Mouse (Mus musculus) liver, embryonic 16.5 days (tissue): Measurements from ENCODE around the gene Ush1c. TPM values are rescaled to one million over a fixed set of nuclear protein-coding genes. Genes with fewer than 3 reads are reported as not detected.

Source experiments
- ATAC-seq: fragments of 200-750 bp; cut with Nextera tagmentation; 2 replicates; pipeline ENCODE4 v1.8.0; 2017; ENCODE audit warnings: low read depth, mild to moderate bottlenecking, moderate number of reproducible peaks, moderate library complexity
- H3K27ac ChIP-seq: fragments of 300-500 bp; sonication (generic); 2 replicates; pipeline ENCODE4 v1.5.1; 2014; ENCODE audit warnings: mild to moderate bottlenecking, low read length
- H3K27me3 ChIP-seq: fragments of 300-500 bp; sonication (generic); 2 replicates; pipeline ENCODE4 v1.6.1; 2014; ENCODE audit warnings: low read depth, low read length, mixed read lengths; ENCODE audit not compliant: control insufficient read depth, insufficient read depth
- H3K36me3 ChIP-seq: fragments of 300-500 bp; sonication (generic); 2 replicates; pipeline ENCODE4 v1.6.1; 2014; ENCODE audit warnings: mild to moderate bottlenecking; ENCODE audit not compliant: control insufficient read depth, insufficient read depth
- H3K4me1 ChIP-seq: fragments of 300-500 bp; sonication (generic); 2 replicates; pipeline ENCODE4 v1.6.1; 2014; ENCODE audit warnings: low read depth, low read length, mixed read lengths; ENCODE audit not compliant: control insufficient read depth
- H3K4me2 ChIP-seq: fragments of 300-500 bp; sonication (generic); 2 replicates; pipeline ENCODE4 v1.6.1; 2014; ENCODE audit warnings: low read depth, low read length, mixed read lengths
- H3K4me3 ChIP-seq: fragments of 300-500 bp; sonication (generic); 2 replicates; pipeline ENCODE4 v1.5.1; 2014; ENCODE audit warnings: low read depth, mild to moderate bottlenecking, low read length
- H3K9ac ChIP-seq: fragments of 300-500 bp; sonication (generic); 2 replicates; pipeline ENCODE4 v1.6.1; 2014; ENCODE audit warnings: low read depth, low read length
- H3K9me3 ChIP-seq: fragments of 300-500 bp; sonication (generic); replicated peaks from 2 replicates; pipeline ENCODE4 v1.6.1; 2016; ENCODE audit warnings: low read length; ENCODE audit not compliant: control insufficient read depth
- WGBS: fragments of 180-500 bp; shearing (Covaris S2); extraction: QIAGEN DNeasy Blood & Tissue Kit; methylation state at CpG from one replicate; pipeline ENCODE4 v1.1.7; 2014; ENCODE audit not compliant: insufficient replicate concordance; 5-methylcytosine and 5-hydroxymethylcytosine counted together
- polyA plus RNA-seq: library from polyadenylated mRNA; unstranded; fragments of >200 nt; fragmentation: Nextera tagmentation; extraction: Ambion mirVana; gene quantifications from 2 replicates; pipeline ENCODE4 v1.2.1, GENCODE M21; 2015

The Ush1c gene
- polyA plus RNA-seq, 1 experiment from 2014 or later, result 0.63 TPM

DNA sequence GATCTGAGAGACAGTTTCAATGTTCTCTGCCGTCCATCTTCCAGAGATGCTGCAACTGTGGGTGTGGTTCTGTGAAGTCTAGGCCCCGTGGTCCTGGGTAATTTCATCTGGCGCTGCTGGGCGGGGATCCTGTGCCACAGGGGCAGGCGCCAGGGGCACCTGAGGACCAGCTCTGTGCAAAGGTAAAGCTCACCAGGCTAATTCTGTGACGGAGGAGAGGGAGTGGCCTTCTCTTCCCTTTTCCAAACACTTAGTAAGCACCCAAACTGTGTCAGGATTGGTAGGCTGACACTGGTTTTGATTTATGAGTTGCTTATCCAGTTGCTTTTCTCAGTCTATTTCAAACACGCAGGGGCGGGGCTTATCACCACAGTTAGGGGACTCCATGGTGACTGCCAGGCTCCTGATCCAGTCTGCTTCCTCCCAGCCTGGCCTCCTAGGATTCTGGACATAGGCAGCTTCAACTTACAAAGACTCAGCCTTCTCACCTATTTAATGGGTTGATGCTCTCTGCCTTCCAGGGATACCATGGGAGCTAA lies 17.6 kb downstream of the Ush1c start:
- no peaks in the 10 kb centered on the region for H3K27me3 ChIP-seq
- no peaks in the 10 kb centered on the region for H3K4me1 ChIP-seq
- H3K9ac ChIP-seq, result no peak overlapping the region
- H3K4me3 ChIP-seq, result no peak overlapping the region
- 53% methylated on average over 8 of the region's 8 CpGs for WGBS
- no peak overlapping the region for H3K27ac ChIP-seq
- H3K36me3 ChIP-seq, result no peaks in the 10 kb centered on the region
- H3K4me2 ChIP-seq, result no peak overlapping the region
- ATAC-seq, result no peak
- no peaks in the 10 kb centered on the region for H3K9me3 ChIP-seq

DNA sequence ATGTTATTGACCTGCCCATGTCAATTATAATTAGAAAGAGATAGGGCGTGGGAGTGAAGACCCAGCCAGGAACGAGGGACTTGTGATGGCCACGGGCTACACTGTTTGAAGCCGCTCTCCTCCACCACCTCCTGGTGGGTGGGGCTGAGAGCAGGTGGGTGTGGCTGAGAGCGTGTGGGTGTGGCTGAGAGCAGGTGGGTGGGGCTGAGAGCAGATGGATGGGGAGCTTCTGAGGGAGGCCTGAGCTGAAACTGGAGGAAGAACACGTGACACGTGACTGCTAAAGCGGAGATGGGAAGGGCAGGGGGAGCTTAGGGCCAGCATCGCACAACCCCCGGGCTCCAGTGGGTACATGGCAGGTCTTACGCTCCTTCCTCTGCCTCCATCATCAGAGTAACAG lies 19.9 kb downstream of the Ush1c start:
- no peak overlapping the region for H3K27ac ChIP-seq
- H3K4me2 ChIP-seq, result no peak overlapping the region
- WGBS, result 12% methylated on average over 11 of the region's 11 CpGs
- H3K9me3 ChIP-seq, result no peaks in the 10 kb centered on the region
- no peak overlapping the region for H3K9ac ChIP-seq
- no peaks in the 10 kb centered on the region for H3K27me3 ChIP-seq
- H3K4me3 ChIP-seq, result no peak overlapping the region
- no peaks in the 10 kb centered on the region for H3K36me3 ChIP-seq
- ATAC-seq, result peak; percentile 43; the same call in 1 of the 2 replicates
- H3K4me1 ChIP-seq, result no peaks in the 10 kb centered on the region

DNA sequence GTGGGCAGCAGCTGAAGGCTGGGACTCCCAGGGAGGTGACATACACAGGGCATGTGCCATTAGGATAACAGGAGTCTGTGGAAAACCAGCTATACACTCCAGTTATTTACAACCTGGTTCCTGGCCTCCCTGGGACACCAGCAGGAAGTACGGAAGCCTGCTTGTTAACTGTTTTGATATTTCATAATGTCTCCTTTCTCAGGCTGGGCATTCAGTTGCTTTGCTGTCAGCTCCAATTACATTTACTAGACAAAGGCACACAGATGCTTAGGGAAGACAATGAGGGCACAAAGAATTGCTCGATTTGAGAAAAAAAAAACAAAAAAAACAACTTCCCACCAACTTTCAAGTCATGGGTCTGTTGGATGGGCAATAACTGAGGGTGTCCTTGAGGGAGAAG lies 21.8 kb downstream of the Ush1c start:
- 45% methylated on average over 2 of the region's 2 CpGs for WGBS
- no peak overlapping the region for H3K4me3 ChIP-seq
- no peaks in the 10 kb centered on the region for H3K9me3 ChIP-seq
- ATAC-seq, result no peak
- no peaks in the 10 kb centered on the region for H3K27me3 ChIP-seq
- no peak overlapping the region for H3K27ac ChIP-seq
- no peak overlapping the region for H3K4me2 ChIP-seq
- no peaks in the 10 kb centered on the region for H3K36me3 ChIP-seq
- no peaks in the 10 kb centered on the region for H3K4me1 ChIP-seq
- no peak overlapping the region for H3K9ac ChIP-seq

DNA sequence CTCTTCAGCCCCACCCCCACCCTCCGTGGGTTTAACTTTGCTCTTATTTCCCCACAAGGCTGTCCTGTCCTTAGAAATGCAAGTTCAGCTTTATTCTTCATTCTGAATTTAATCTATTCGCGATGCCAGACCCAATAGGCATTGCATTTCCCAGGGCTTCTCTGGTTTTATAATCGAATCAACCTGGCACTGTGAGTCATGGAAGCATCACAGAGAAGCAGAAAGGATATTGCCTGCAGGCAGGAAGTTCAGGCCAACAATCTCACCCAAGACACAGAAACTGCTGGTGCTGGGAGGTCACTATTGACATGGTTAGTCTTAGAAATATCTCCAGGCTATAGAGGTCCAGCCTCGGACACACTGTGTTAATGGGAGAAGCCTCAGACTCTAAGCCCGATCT lies 28.0 kb downstream of the Ush1c start:
- no peak overlapping the region for H3K27ac ChIP-seq
- H3K4me1 ChIP-seq, result no peaks in the 10 kb centered on the region
- H3K9me3 ChIP-seq, result no peaks in the 10 kb centered on the region
- no peak overlapping the region for H3K4me3 ChIP-seq
- 63% methylated on average over 6 of the region's 6 CpGs for WGBS
- ATAC-seq, result no peak
- H3K4me2 ChIP-seq, result no peak overlapping the region
- H3K27me3 ChIP-seq, result no peaks in the 10 kb centered on the region
- no peak overlapping the region for H3K9ac ChIP-seq
- H3K36me3 ChIP-seq, result no peaks in the 10 kb centered on the region

DNA sequence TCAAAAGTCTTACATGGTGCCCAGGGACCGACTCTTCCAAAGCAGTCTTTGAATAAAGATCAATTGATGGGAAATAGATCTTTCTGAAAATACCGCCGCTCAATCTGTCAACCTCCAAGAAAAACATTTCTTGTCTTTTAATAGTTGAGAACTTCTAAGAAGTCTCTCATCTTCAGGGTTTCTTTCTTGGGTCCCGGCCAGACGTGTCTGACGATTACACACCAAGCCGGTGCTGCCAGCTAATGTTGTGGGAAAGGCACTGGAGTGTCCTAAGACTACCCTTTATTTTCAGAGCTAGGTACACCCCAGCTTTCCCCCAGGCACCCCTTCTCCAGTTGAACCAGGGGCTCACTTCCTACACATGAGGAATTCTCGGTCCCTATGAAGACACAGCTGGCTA lies 30.2 kb downstream of the Ush1c start:
- WGBS, result 68% methylated on average over 8 of the region's 8 CpGs
- no peaks in the 10 kb centered on the region for H3K27me3 ChIP-seq
- H3K27ac ChIP-seq, result no peak overlapping the region
- no peaks in the 10 kb centered on the region for H3K9me3 ChIP-seq
- no peaks in the 10 kb centered on the region for H3K36me3 ChIP-seq
- no peak overlapping the region for H3K4me2 ChIP-seq
- H3K4me1 ChIP-seq, result no peaks in the 10 kb centered on the region
- H3K4me3 ChIP-seq, result no peak overlapping the region
- ATAC-seq, result no peak
- H3K9ac ChIP-seq, result no peak overlapping the region

DNA sequence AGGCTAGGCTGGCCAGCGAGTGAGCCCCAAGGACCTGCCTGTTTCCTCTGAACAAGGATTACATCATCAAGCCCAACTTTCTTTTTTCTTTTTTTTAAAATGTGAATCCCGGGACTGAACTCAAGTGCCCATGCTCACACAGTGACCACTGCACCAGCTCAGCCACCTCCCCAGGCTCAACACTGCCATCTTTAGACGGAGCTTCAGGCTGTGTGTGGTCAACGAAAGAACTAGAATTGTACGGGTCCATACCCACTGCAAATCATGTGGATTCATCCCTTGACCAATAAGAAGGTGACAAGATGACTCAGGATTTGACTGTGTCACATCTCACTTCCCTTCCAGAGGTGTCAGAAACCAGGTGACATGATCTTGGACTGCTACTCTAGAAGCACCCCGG lies 33.5 kb downstream of the Ush1c start:
- no peaks in the 10 kb centered on the region for H3K4me1 ChIP-seq
- ATAC-seq, result no peak
- H3K36me3 ChIP-seq, result no peaks in the 10 kb centered on the region
- H3K9ac ChIP-seq, result no peak overlapping the region
- WGBS, result 54% methylated on average over 6 of the region's 6 CpGs
- no peak overlapping the region for H3K27ac ChIP-seq
- no peaks in the 10 kb centered on the region for H3K27me3 ChIP-seq
- H3K4me2 ChIP-seq, result no peak overlapping the region
- H3K4me3 ChIP-seq, result no peak overlapping the region
- no peaks in the 10 kb centered on the region for H3K9me3 ChIP-seq

DNA sequence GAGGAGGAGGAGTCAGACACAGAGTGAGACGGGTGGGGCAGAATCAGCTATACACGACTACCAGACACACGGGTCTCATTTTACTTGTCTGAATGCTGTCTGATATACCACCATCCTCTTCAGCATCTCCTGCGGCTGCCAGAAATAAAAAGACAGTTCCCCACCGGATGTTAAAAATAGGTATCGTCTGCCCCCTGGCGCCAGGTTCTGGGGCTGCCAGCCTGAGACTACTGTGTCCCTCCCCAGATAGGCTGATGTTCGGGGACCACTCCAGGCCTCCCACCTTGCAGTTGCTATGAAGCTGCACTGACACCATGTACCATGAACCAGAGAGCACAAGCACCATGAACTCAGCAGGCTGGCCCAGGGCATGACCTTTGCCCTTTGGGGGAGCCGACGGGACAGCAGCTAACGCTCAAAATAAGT lies 34.2 kb downstream of the Ush1c start:
- ATAC-seq, result no peak
- 38% methylated on average over 11 of the region's 11 CpGs for WGBS
- H3K27me3 ChIP-seq, result no peaks in the 10 kb centered on the region

DNA sequence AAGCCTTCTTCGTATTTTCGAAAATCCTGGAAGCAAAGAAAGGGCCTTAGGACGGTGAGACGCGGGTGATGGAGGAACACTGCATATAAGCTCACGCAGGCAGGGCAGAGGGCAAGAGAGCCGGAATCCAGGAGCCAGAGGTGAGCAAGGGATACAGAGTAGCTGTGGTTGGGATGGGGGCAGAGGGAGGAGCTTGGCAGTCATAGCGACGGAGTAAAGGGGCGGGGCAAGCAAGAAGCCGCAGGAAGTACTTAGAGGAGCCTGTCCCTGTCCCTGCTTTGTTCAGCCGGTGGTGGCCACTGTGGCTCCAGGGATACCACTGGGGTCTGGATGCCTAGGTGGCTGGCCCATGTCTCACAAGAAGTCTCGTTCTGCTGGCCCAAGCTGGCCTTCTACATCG lies 36.7 kb downstream of the Ush1c start:
- 18% methylated on average over 14 of the region's 14 CpGs for WGBS
- H3K27me3 ChIP-seq, result no peaks in the 10 kb centered on the region
- no peak overlapping the region for H3K9ac ChIP-seq
- no peak overlapping the region for H3K27ac ChIP-seq
- H3K9me3 ChIP-seq, result no peaks in the 10 kb centered on the region
- H3K4me1 ChIP-seq, result no peaks in the 10 kb centered on the region
- H3K36me3 ChIP-seq, result no peaks in the 10 kb centered on the region
- H3K4me3 ChIP-seq, result no peak overlapping the region
- no peak overlapping the region for H3K4me2 ChIP-seq
- no peak for ATAC-seq

More for the DNA sequence above, 34.2 kb downstream of the Ush1c start:
- H3K4me3 ChIP-seq, result no peak overlapping the region
- no peak overlapping the region for H3K9ac ChIP-seq
- no peaks in the 10 kb centered on the region for H3K9me3 ChIP-seq
- no peak overlapping the region for H3K27ac ChIP-seq
- H3K4me2 ChIP-seq, result no peak overlapping the region
- no peaks in the 10 kb centered on the region for H3K36me3 ChIP-seq
- H3K4me1 ChIP-seq, result no peaks in the 10 kb centered on the region

DNA sequence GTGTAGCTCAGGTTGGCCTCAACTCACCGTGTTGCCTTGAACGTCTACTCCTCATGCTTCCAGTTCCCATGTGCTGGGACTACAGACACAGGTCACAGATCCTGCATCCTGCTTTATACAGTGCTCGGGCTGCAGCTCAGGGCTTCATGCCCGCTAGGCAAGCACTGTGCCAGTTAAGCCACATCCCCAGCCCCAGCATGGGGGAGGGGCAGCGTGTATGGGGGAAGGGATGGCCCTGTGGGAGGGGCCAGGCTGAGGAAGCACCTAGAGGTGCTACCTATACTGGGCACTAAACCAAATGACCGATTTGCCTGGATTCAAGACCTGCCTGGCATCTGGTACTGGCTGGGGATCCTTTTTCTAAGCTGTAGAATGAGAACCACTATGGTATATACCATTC lies 38.3 kb downstream of the Ush1c start:
- no peak overlapping the region for H3K27ac ChIP-seq
- H3K9me3 ChIP-seq, result no peaks in the 10 kb centered on the region
- WGBS, result 50% methylated on average over 6 of the region's 6 CpGs
- no peak overlapping the region for H3K4me2 ChIP-seq
- H3K36me3 ChIP-seq, result no peaks in the 10 kb centered on the region
- no peaks in the 10 kb centered on the region for H3K4me1 ChIP-seq
- no peak overlapping the region for H3K4me3 ChIP-seq
- no peak overlapping the region for H3K9ac ChIP-seq
- ATAC-seq, result no peak
- H3K27me3 ChIP-seq, result no peaks in the 10 kb centered on the region
